Mouse (Mus musculus) right cerebral cortex, adult 2 months (tissue): Measurements from ENCODE around the gene Sun2.

ENCODE experiments used
- DNase-seq, 2 experiments: peaks; one replicate each; pipeline ENCODE4 v3.0.0; 2021 to 2022; ENCODE audit warnings: low spot score in 2 of 2

Sun2 gene

DNA sequence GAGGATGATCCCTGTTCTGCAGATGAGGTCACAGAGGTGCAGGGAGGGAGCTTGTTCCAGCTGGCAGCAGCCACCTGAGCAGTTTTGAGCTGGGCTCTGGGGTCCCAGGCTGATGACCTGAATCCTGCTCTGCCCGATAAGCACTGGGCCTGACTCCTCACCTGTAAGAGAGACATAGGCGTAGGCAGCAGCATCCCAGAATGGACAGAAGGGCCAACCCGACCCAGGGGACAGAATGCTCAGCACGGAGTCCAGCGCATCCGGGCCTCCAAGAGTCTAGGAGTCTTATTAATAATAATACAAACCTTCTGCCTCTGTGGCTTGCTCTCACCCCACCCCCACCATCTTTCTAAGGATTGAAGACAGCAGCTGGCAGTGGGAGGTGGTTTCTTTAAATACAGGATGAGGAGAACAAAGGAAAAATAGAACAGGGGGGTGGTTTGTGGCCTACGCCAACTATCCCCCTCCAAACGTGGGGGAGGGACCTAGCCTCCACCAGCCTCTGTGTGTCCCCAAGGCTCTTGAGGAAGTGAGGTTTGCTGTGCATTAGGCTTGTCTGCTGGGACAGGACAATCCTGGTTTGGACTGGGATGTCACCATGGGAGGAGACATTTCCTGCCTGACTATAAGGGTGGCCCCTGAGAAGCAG lies 13.8 kb upstream of the Sun2 start:
- DNase-seq = peak; percentile 59 to 78

DNA sequence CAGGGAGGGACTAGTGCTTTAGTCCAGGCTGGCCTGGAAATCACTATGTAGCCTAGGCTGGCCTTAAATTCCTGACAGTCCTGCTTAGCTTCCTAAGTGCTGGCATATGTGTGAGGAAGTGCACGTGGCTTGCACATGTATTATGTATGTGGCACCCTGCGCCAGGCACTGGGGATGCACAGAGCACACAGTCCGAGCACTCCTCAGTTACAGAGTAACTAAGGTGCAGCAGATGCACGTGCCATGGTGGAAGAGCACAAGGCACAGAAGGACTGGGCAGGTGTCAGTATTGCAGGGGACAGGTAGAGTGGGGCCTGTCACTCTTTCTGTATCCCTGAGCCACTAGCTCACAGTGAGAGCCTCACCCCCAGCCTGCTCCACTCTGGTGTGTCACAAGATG lies 12.8 kb upstream of the Sun2 start:
- no peak for DNase-seq

DNA sequence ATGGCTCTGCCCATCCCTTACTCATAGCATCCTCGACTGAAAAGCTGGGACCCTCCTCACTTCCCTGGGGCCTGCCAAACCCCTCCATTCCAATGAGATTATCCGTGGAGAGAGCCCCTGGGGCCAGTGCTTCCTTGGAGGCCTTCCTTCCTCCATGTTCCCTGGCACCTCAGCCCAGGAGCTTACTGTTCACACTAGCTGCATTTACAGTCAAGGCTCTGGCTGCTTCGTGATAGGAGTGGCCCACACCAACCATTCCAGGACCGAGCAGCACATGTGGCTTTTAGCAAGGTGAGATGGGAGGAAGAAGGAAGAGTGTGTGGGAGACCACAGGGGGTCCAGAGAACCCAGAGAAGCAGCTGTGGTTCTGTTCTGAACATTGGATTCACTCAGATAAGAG lies 11.5 kb upstream of the Sun2 start:
- DNase-seq = no peak

DNA sequence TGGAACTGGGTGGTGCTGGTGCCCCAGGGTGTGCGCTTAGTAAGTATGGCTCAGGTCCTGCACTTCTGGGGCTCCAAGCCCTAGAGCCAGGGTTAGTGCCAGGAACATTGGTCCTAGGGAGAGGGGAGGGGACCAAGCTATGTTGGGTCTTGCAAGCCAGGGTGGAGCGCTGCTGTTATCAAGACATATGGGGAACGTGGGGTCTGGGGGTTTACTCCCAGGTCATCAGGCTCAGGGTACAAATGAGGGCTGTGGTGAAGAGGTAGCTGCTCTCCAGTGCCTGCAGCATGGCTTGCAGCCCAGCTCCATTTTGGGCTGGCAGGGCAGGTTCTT lies 11.1 kb upstream of the Sun2 start:
- no peak for DNase-seq

DNA sequence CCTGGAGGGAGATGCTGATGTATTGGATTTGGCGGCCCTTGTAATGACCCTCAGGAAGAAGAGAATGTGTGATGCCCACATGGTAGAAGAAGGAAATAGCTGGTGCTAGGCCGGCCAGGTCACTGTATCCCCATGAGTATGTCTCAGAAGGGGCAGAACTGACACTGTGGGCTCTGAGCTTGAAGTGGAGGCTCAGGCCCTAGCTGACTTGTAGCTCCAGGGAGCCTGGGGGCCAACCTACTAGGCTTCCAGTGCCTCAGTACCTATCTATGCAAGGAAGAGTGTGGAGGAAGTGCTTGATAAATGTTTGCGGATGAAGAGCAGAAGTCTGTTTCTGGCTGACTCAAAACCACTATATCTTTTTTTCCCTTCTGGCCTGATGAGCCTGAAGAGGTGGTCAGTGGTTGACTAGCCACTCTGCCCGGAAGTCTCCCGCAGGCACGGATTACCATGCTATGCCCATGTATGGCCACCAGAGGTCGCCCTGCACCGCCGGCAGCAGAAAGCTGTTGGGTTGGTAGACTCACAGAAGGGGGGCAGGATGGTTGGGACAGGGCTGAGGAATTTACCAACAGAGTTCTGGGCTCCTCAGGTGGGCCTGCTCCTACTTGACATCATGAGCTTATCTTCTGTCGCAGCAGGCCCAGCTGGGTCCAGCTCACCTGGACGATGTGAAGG lies 10.5 kb upstream of the Sun2 start:
- peak; percentile 79 to 85 for DNase-seq

DNA sequence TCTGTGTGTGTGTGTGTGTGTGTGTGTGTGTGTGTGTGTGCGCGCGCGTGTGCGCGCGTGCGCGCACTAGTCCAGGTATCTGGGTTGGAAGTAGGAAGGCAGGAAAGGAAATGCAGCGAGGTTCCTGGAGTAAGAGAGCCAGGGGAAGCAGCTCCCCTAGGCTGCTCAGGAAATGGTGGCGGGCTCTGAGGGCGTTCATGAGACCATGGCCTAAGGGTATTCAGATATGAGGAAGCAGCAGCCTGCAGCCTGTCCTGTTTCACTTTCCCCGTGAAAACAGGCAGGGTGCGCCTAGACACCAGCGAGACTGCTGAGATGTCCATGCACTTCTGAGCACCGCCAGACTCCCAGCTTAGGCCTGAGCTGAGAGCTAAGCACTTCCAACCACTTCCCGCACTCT lies 9.4 kb upstream of the Sun2 start:
- DNase-seq = no peak

DNA sequence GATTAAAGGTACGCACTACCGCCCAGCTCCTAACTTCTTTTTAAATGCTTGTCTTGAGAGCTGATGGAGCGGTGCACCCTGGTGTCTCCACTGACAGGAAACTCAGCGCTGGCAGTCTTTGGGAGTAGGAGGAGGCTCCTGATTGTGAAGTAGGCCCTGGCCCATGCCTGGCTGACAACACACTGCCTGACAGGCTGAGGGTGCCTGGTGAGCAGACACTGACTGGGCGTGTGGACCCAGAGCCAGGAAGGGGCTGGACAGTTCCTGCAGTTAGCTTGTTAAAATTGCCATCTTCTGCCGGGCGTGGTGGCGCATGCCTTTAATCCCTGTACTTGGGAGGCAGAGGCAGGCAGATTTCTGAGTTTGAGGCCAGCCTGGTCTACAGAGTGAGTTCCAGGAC lies 7.9 kb upstream of the Sun2 start:
- DNase-seq = no peak

DNA sequence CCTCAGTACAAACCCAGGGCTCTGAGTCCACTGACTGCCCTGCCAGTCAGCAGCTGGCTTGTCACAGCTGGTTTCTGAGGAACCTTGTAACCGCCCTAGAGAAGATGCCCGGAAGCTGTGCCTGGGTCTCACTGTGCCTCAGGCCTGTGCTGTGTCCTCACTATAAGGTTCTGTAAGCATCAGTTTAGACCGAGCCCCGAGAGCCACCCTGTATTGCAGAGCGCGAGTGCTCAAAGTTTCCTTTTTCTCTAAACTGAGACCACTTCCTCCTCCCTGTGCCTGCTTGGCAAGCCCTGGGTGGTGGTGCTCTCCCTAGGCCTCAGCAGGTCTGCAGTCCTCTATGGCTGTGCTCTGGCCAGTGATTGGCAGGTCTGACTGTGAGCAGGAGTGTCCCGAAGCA lies 6.8 kb upstream of the Sun2 start:
- no peak for DNase-seq

DNA sequence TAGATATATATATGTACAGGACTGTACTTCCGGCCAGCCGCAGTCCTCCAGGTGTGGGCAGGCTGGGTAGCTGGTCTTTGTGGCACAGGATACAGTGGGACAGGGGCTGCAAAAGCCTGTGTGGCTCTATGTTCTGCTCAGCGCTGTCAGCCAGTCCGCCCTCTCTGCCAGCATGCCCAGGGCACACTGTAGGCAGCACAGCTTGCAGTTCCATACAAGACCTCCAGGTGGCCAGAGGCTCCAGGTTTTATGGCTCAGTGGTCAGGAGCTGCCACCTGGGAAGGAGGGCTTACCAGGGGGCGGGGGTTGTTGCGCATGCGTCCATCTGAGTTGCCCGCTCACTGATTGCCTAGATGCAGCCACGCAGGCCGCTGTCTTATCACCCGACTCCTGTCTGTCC lies 5.7 kb upstream of the Sun2 start:
- no peak for DNase-seq

DNA sequence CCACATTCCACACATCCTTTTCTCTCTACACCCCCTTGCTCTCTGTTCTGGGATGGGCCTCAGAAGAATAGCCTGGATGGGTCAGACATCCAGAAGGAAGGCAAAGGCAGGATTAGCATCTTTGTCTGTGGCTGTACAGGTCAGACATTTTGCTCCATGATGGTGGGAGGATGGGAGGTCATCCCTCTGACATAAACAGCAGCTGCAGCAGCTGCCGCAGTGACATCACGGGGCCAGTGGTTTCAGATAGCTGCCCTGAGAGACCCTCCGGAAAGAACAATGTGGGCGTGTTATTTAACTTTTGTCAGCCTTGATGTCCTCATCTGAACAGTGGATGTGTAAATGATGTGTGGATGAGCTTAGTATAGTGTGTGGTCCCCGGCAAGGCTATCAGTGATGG lies 3.5 kb upstream of the Sun2 start:
- no peak for DNase-seq

DNA sequence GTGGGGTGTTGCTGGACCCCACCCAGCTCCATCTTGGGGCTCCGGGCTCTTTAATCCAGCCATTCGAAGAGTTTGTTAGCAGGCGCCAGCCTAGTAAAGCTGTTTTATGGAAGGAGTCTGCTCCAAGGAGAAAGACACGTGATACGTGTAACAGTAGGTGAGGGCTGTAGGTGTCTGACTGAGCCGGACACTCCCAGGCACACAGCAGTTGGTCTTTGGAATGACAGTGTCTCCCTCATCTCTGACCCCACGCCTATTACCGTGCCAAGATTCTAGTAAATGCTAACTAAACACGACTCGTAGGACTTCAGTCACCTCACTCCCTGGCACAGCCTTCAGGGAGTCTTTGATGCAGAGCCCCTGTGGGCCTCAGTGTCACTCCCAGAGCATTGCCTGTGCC lies 3.0 kb upstream of the Sun2 start:
- no peak for DNase-seq

DNA sequence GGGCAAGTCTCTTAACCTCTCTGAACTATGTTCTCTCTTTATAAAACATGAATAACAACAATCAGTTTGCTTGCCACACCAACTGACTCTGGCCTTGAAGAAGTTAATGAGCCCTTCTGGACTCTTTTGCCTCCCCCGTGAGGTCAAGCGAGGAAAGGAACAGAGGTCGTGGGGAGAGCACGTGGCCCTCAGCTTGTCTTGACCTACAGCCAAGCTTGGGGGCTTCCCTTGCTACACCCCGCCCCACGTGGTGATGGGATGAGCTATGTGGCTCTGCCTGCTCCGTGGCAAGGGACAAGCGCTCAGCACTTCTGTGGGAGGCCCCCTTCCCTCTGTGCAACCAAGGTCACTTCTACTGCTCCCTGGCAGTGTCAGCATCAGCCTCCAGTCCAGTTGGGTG lies 2.4 kb upstream of the Sun2 start:
- DNase-seq = no peak

DNA sequence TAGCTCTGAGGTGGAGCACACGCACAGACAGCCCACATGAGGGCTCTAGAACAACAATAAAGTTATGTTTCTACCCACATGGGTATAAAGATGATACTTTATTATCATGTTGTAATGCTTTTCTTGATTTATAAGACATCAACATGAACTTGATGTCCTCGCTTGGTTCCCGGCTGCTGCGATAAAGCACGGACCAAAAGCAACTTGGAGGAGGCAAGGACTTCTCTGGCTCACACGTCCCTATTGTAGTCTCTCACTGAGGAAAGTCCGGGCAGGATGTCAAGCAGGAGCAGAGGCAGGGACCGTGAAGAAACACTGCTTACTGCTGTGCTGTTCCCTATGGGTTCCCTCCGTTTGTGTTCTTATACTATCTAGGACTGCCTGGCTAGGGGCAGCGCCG lies 1.7 kb upstream of the Sun2 start:
- no peak for DNase-seq

DNA sequence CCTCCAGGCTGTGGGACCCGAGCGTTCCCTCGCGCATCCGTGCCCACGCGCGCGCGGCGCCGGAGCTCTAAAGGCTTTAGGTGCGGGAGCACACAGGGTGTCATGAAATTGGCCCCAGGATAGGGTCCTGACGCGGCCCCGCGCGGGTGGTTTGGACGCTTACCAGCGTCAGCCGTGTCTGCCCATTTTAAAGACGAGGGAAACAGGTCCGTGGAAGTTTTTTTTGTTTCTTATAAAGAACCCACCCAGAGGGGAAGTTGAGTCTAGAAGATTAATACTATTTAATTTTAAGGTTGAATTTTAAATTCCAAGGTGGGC lies 329 bp upstream of the Sun2 start:
- no peak for DNase-seq

DNA sequence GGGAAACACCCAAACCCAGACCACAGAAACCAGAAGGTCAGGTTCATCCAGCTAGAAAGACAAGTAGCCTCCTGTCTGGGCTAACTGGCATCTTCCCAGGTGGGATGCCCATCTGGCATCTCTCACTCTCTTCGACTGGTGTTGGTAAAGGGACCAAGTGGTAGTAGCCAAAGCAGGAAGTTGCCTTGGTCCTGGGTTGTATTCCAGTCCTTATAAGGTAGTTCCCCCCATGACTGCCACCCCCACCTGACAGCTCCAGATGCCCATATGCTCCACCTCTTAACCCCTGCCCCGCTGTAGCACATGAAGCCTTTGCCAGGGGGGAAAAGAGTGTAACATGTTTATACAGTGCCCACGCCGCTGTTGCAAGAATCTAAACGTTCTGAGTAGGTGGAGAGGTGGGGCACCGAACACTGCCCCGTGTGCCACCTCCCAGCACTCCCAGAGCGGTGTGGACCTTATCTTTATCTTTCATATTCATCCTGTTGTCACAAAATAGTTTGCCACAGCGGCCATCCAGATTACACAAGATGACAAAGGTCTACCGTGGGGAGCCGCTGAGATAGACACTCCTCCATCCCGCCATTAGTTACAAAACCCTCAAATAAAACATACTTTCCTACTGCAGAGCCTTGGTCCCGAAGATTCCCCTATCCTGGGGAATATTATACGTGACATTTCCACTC lies 1.0 kb downstream of the Sun2 start:
- no peak for DNase-seq

DNA sequence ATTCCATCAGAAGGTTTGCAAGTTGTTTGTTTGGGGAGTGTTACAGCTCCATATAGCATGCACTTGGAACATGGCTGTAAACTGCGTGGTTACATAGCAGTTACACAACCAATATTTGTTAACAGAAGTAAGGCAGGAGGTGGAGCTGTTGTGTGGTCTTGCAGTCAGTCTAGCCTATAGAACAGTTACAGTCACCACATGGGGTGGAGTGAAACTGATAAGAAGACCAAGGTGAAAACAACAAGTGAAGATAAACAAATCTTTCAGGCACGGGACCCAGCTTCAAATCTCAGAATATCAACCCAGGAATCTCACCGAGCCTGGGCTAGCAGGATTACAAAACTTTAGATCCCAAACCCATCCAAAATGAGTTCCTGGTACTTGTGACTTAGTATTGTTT lies 1.6 kb downstream of the Sun2 start:
- no peak for DNase-seq

DNA sequence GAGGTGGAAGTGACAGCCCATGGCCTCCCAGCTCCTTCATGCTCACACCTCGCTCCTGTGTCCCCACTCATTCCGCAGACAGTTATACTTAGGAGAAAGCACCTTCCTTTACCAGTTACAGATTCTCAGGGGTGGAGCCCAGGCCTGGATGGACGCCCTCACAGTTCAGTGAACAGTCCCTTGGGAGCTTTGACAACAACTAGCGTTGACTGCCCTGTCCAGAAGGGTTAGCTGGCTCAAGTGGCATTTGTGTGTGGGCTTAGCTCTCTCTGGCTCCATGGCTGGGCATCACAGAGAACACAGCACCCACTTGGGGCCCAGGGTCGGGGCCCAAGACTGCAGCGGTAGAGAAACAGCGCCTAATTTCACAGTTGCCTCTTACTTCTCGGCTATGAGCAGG lies 8.0 kb downstream of the Sun2 start:
- no peak for DNase-seq

DNA sequence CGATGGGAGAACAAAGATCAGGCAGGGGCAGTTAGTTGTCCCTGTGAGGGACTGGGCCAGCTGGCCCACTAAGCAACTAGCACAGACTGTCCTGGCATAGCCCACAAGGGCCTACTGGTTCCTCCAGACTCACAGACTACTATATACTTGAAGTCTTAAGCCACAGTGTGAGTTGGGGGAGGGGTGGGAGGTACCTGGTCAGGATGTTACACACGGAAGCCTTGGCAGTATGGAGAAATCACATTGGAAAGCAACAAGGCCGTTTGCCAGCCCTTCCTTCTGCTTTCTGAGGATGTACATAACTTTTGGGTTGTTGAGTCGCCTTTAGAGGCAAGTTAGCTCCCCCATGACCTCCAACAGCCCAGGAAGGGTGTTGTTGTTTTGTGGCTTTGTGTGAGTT lies 8.7 kb downstream of the Sun2 start:
- DNase-seq = no peak

DNA sequence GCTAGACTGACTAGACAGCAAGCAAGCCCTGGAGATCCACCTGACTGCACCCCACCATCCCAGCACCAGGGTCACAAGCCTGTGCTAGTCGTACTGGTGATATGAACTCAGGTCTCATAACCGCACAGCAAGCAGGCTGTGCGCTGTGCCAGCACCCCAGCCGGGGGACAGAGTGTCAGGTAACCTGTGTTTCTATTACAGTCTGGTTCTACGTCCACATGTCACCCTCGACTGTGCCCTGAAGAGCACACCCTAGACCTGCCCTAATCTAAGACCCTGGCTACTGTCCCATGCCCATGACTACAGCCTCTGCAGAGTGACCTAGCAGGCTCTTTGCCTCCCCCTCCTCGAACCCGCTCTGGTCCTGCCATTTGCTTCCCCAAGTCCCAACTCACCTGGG lies 9.1 kb downstream of the Sun2 start:
- DNase-seq = no peak

DNA sequence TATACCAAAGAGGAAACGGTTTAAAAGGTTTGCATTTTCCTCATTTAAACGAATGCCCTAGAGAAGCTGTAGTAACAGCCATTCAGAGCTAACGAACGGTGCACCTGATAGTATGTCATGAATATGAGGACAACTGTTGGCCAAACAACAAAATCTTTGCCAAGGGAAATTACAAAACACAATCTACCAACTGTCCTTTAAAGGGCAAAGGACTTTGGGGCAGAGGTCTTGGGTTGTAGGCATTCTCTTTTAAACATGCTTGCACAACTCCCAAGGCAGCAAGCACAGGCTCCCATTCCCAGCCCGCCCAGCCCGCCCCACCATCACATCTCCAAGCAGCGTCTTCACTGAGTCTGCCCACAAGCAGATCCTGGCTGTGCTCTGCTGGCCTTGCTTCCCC lies 10.8 kb downstream of the Sun2 start:
- DNase-seq = no peak

DNA sequence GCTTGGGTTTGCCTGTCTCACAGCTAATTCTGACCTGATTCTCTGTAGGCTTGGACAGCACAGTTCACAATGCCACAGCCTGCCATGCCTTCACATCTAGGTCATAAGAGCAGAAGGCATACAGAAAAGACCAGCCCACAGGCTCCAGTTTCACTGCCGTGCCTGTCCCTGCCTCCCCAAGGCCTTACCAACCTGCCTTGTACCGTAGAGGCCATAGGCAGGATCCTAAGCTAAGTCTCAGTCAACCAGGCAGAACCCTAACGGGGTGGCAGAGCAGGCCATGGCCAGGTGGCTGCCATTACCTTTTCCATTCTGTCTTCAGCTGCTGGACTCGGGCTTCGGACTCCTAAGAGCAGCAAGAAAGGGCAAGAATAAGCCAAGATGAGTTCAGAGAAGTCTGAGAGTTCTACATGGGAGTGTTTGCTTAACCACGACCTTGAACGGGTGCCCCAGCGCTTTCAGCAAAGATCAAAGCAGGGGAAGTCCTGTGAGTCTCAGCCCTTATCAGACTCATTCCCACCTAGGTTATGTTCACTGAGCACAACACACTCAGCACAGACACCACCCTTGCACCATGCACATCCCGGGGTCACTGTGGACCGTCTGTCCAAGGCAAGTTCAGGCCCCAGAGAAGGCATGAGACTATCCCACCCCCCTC lies 13.5 kb downstream of the Sun2 start:
- DNase-seq = no peak

DNA sequence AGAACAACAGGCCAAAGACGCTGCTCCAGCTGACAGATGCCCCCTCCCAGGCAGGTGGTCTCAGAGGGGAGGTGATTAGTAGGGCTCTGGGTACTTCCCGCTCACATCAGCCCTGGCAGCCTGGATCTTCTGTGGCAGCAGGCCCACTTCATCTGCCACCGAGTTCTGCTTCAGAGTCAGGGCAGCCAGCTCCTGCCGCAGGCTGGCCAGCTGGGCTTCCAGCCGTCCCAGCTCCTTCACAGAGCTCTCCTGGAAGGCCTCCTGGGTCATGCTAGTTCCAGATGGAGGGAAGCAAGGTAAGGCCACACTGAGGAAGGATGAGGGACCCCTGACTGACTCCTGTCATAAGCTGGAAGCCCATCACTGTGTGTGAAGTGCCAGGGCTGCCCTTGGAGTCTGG lies 14.0 kb downstream of the Sun2 start:
- no peak for DNase-seq

DNA sequence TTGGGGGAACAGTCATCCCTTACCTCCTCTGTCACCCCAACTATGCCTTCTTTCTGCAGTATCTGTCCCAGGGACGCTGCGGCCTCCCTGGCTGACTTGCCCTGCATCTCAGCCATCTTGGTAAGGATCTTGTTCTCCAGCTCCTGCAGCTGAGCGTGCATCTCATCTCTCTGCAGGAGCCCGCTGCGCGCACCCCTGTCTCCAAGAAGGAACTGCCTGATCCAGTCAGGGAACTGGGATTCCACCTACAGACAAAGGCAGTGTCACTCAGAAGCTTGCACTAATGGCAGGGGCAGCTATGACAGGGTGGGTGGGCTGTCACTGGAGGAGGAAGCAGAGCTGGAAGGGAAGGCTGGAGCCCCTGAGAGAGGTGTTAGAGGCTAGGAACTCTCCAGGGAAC lies 14.5 kb downstream of the Sun2 start:
- DNase-seq = no peak
